Mouse (Mus musculus): Measurements from ENCODE around the gene Slain1. TPM values are rescaled to one million over a fixed set of nuclear protein-coding genes. Genes with fewer than 3 reads are reported as not detected.

Slain1 gene
- total RNA-seq (2014; rRNA removed) = 59.5 and 60.3 TPM in 2 replicates
- polyA plus RNA-seq (2015; fragmentation: Nextera tagmentation; extraction: Ambion mirVana) = 14.5 and 15.0 TPM in 2 replicates

DNA sequence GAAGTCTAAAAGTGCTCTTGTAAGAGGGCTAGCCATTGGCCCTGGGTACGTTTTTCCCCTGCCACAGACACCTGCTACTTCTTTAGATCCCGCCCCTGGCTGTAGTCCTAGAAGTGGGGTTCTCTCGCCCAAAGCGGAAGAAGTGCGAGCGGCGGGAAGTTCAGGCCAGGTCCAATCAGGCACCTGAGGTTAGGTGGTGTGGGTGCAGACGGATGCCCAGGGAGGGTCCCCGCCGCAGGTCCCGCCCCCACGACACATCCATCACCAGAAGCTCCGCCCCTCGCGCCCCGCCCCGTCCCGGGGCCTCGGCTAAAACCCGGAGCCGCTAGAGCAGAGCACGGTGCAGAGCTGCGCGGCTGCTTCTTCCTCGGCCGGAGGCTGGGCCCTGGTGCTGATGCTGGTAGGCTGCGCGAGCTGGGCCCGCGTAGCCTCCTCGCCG is at the start of gene Slain1:
Gene Slain1, plus strand, starts transcription at position 333 of the 439 bp plus-strand sequence.
- H3K4me1 ChIP-seq (ENCODE audit: insufficient read depth, low read length) = peaks cover 5% of the 10 kb centered on the region
- WGBS = under 1% methylated on average over 31 of the region's 32 CpGs
- H3K9me3 ChIP-seq (ENCODE audit: low read length) = no peaks in the 10 kb centered on the region
- H3K4me2 ChIP-seq (ENCODE audit: low read depth, low read length) = peak within 1 kb of the TSS; percentile 79
- peak within 1 kb of the TSS; percentile 98 for H3K9ac ChIP-seq (replicated peaks; ENCODE audit: low read length)
- TF ChIP-seq CTCF (IDR thresholded peaks at IDR 0.05; ENCODE audit: low read depth) = no peak
- no peaks in the 10 kb centered on the region for H3K36me3 ChIP-seq (ENCODE audit: insufficient read depth, low read length)
- peak within 1 kb of the TSS; percentile 97 for H3K27ac ChIP-seq
- ATAC-seq (peak; percentile 97), DNase-seq (ENCODE audit: low spot score) (peak; percentile 96)
- peak within 1 kb of the TSS; percentile 96 for H3K4me3 ChIP-seq (ENCODE audit: low read length)
- H3K27me3 ChIP-seq (ENCODE audit: insufficient read depth, low read length) = no peaks in the 10 kb centered on the region

DNA sequence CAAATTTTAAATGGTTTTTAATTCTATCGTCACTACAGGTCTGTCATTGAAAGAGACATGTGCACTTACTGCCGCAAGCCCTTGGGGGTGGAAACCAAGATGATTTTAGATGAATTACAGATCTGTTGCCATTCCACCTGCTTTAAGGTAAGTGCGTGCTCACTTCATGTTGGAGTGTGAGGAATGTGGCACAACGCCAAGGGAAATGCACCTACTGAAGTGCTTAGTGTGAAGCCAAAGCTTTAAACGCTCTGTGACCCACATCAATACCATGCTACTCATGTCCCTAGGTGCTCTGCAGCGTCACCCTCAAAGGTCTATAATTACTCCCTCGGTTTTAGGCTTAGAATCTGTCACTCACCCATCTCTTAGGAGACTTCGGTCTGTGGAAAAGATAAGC is 42.0 kb upstream of the Slain1 start:
- WGBS = 83% methylated on average over 8 of the region's 8 CpGs
- H3K4me2 ChIP-seq (ENCODE audit: low read depth, low read length) = no peak overlapping the region
- no peak overlapping the region for H3K27ac ChIP-seq
- H3K9ac ChIP-seq (replicated peaks; ENCODE audit: low read length) = no peak overlapping the region
- DNase-seq (ENCODE audit: low spot score) = no peak
- no peaks in the 10 kb centered on the region for H3K36me3 ChIP-seq (ENCODE audit: insufficient read depth, low read length)
- H3K4me1 ChIP-seq (ENCODE audit: insufficient read depth, low read length) = no peaks in the 10 kb centered on the region
- TF ChIP-seq CTCF (IDR thresholded peaks at IDR 0.05; ENCODE audit: low read depth) = no peak
- no peak overlapping the region for H3K4me3 ChIP-seq (ENCODE audit: low read length)
- no peaks in the 10 kb centered on the region for H3K9me3 ChIP-seq (ENCODE audit: low read length)
- no peaks in the 10 kb centered on the region for H3K27me3 ChIP-seq (ENCODE audit: insufficient read depth, low read length)
- no peak for ATAC-seq

- ATAC-seq (no peak), DNase-seq (ENCODE audit: low spot score) (no peak)
- Histone ChIP-seq H3K27me3 (ENCODE audit: insufficient read depth, low read length) (no peaks in the 10 kb centered on the region), H3K27ac (no peak overlapping the region), H3K4me1 (ENCODE audit: insufficient read depth, low read length) (no peaks in the 10 kb centered on the region), H3K4me2 (ENCODE audit: low read depth, low read length) (no peak overlapping the region), H3K4me3 (ENCODE audit: low read length) (no peak overlapping the region), H3K36me3 (ENCODE audit: insufficient read depth, low read length) (no peaks in the 10 kb centered on the region), H3K9ac (replicated peaks; ENCODE audit: low read length) (no peak overlapping the region), H3K9me3 (ENCODE audit: low read length) (no peaks in the 10 kb centered on the region)
- TF ChIP-seq CTCF (IDR thresholded peaks at IDR 0.05; ENCODE audit: low read depth) = no peak
- 54% methylated on average over 6 of the region's 6 CpGs for WGBS
These were observed 36.3 kb upstream of the Slain1 start for GRCm38 (mm10) chr14:103613573-103614271.

DNA sequence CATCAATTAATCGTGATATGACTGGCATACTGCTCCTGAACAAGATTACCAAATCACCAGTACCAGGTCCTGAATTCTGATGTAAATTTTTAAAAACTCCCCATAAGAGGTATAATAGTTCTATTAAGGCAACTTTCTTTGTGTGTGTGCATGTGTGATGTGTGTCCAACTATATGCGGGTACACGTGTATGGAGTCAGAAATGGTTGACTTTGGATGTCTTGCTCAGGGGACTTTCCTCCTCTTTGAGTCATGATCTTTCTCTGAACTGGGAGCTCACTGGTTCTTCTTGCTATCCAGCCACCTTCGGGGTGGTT is 35.8 kb upstream of the Slain1 start:
- Histone ChIP-seq H3K36me3 (ENCODE audit: insufficient read depth, low read length) (no peaks in the 10 kb centered on the region), H3K4me1 (ENCODE audit: insufficient read depth, low read length) (no peaks in the 10 kb centered on the region), H3K9me3 (ENCODE audit: low read length) (no peaks in the 10 kb centered on the region), H3K27me3 (ENCODE audit: insufficient read depth, low read length) (no peaks in the 10 kb centered on the region), H3K27ac (no peak overlapping the region), H3K9ac (replicated peaks; ENCODE audit: low read length) (no peak overlapping the region), H3K4me2 (ENCODE audit: low read depth, low read length) (no peak overlapping the region), H3K4me3 (ENCODE audit: low read length) (no peak overlapping the region)
- 90% methylated on average over 4 of the region's 4 CpGs for WGBS
- no peak for TF ChIP-seq CTCF (IDR thresholded peaks at IDR 0.05; ENCODE audit: low read depth)
- no peak for ATAC-seq
- DNase-seq (ENCODE audit: low spot score) = no peak

DNA sequence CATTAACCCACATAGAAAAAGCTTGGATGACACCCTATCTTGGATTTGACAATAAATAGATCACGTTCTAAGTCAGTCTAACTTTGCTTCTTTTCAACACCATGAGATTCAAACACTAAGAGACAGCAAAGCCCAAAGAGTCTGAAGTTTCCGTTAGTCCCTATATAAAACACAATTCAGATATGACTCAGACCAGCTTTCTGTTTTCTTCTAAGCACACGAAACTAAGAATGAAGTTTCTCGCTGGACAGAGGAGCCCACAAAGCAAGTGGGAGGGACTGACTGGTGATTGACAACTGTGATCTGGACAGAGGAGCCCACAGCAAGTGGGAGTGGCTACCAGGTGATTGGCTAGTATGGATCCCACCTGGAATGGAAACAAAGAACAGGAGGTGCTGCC is 30.3 kb upstream of the Slain1 start:
- H3K27me3 ChIP-seq (ENCODE audit: insufficient read depth, low read length) = no peaks in the 10 kb centered on the region
- DNase-seq (ENCODE audit: low spot score) = no peak
- no peaks in the 10 kb centered on the region for H3K36me3 ChIP-seq (ENCODE audit: insufficient read depth, low read length)
- ATAC-seq = no peak
- H3K4me3 ChIP-seq (ENCODE audit: low read length) = no peak overlapping the region
- WGBS = 90% methylated on average over 4 of the region's 4 CpGs
- no peak overlapping the region for H3K9ac ChIP-seq (replicated peaks; ENCODE audit: low read length)
- H3K9me3 ChIP-seq (ENCODE audit: low read length) = no peaks in the 10 kb centered on the region
- H3K4me2 ChIP-seq (ENCODE audit: low read depth, low read length) = no peak overlapping the region
- TF ChIP-seq CTCF (IDR thresholded peaks at IDR 0.05; ENCODE audit: low read depth) = no peak
- H3K4me1 ChIP-seq (ENCODE audit: insufficient read depth, low read length) = no peaks in the 10 kb centered on the region
- no peak overlapping the region for H3K27ac ChIP-seq

GRCm38 (mm10) chr14:103621207-103621606 is 28.8 kb upstream of the Slain1 start:
- Histone ChIP-seq H3K9me3 (ENCODE audit: low read length) (no peaks in the 10 kb centered on the region), H3K9ac (replicated peaks; ENCODE audit: low read length) (no peak overlapping the region), H3K4me3 (ENCODE audit: low read length) (no peak overlapping the region), H3K4me2 (ENCODE audit: low read depth, low read length) (no peak overlapping the region), H3K4me1 (ENCODE audit: insufficient read depth, low read length) (no peaks in the 10 kb centered on the region), H3K36me3 (ENCODE audit: insufficient read depth, low read length) (no peaks in the 10 kb centered on the region), H3K27me3 (ENCODE audit: insufficient read depth, low read length) (no peaks in the 10 kb centered on the region), H3K27ac (no peak overlapping the region)
- WGBS = 86% methylated on average over 2 of the region's 2 CpGs
- DNase-seq (ENCODE audit: low spot score) = no peak
- ATAC-seq = no peak
- no peak for TF ChIP-seq CTCF (IDR thresholded peaks at IDR 0.05; ENCODE audit: low read depth)

- 93% methylated on average over 6 of the region's 6 CpGs for WGBS
- DNase-seq (ENCODE audit: low spot score) (no peak), ATAC-seq (no peak)
These were observed 23.9 kb upstream of the Slain1 start for GRCm38 (mm10) chr14:103626100-103626499.

More at GRCm38 (mm10) chr14:103626100-103626499, 23.9 kb upstream of the Slain1 start:
- H3K4me3 ChIP-seq (ENCODE audit: low read length) = no peak overlapping the region
- no peaks in the 10 kb centered on the region for H3K4me1 ChIP-seq (ENCODE audit: insufficient read depth, low read length)
- H3K4me2 ChIP-seq (ENCODE audit: low read depth, low read length) = no peak overlapping the region
- TF ChIP-seq CTCF (IDR thresholded peaks at IDR 0.05; ENCODE audit: low read depth) = no peak
- no peak overlapping the region for H3K9ac ChIP-seq (replicated peaks; ENCODE audit: low read length)
- no peaks in the 10 kb centered on the region for H3K27me3 ChIP-seq (ENCODE audit: insufficient read depth, low read length)
- H3K9me3 ChIP-seq (ENCODE audit: low read length) = no peaks in the 10 kb centered on the region
- H3K36me3 ChIP-seq (ENCODE audit: insufficient read depth, low read length) = no peaks in the 10 kb centered on the region
- H3K27ac ChIP-seq = no peak overlapping the region
